Mouse (Mus musculus): ENCODE results near the gene Arpc1b.
"Not testable (repeated sequence)": the region's sequence is repeated elsewhere in the genome, so short reads cannot be mapped to it uniquely, and the experiment has no call there.

Gene Arpc1b

GRCm38 (mm10) chr5:145114606-145115473 lies 825 bp downstream of the Arpc1b start:
- DNase-seq (ENCODE audit: low spot score), result peak; percentile 60

- DNase-seq (ENCODE audit: low spot score), result no peak
These were observed 1.7 kb downstream of the Arpc1b start for GRCm38 (mm10) chr5:145115736-145116135.

DNA sequence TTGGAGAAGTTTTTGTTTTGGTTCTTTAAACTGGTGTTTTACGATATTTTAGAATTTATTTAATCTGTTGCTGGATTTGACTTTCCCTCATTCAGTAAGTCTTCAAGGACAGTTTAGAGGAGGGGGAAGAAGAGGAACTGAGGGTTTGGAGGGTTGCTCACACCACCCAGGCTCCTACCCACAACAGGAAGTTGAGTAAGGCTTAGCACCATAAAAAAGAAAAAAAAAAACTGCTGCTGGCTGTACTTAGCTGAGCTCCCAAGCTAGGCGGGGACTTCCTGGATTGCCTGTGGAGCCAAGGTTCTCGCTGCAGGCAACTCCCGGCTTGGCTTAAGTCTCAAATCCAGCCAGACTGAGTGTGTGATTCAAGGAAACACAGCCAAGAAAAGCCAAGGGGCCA lies 2.3 kb downstream of the Arpc1b start:
- no peak for DNase-seq (ENCODE audit: low spot score)

- DNase-seq (ENCODE audit: low spot score), result peak; percentile 63
These were observed 2.9 kb downstream of the Arpc1b start for GRCm38 (mm10) chr5:145116916-145117315.

DNA sequence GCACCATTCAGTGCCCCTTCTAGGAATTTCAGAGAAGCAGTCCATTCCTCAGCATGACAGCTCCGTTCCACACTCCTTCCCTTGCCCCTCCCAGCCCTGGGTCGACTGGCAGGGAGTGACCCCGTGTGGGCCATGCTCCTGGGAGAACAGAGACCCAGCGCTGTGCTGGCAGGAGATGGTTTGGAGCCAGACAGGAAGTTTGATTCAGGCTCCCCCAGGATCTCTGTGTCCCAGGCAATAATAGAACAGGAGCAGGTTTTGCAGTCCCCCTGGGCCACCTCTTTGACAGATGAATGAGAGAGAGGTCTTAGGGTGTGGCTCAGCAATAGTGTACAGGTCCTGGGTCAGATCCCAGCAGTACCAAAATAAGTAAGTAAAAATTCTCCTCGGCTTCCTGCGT lies 4.0 kb downstream of the Arpc1b start:
- DNase-seq (ENCODE audit: low spot score), result no peak

DNA sequence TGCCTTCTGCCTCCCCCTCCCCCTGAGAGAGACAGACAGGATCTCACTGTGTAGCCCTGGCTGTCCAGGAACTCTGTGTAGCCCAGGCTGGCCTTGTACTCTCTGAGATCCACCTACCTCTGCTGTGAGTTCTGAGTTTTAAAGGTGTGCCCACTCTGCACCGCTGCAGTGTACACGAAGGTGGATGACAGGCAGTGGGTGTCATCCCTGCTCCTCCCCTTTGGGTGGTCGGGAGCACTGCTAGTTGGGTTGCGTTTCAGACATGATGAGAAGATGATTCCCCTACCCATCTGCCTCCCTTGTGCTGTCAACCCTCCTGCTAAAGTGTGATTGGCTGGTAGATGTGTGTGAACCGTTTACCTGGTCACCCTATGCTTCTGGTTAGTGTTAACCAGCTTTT lies 4.4 kb downstream of the Arpc1b start:
- no peak for DNase-seq (ENCODE audit: low spot score)

- no peak for DNase-seq (ENCODE audit: low spot score)
These were observed 5.4 kb downstream of the Arpc1b start for GRCm38 (mm10) chr5:145119385-145119784.

- no peak for DNase-seq (ENCODE audit: low spot score)
These were observed 6.9 kb downstream of the Arpc1b start for GRCm38 (mm10) chr5:145120921-145121320.

GRCm38 (mm10) chr5:145123396-145123795 lies 9.4 kb downstream of the Arpc1b start:
- no peak for DNase-seq (ENCODE audit: low spot score)

GRCm38 (mm10) chr5:145126580-145126979 lies 12.6 kb downstream of the Arpc1b start:
- no peak for DNase-seq (ENCODE audit: low spot score)

DNA sequence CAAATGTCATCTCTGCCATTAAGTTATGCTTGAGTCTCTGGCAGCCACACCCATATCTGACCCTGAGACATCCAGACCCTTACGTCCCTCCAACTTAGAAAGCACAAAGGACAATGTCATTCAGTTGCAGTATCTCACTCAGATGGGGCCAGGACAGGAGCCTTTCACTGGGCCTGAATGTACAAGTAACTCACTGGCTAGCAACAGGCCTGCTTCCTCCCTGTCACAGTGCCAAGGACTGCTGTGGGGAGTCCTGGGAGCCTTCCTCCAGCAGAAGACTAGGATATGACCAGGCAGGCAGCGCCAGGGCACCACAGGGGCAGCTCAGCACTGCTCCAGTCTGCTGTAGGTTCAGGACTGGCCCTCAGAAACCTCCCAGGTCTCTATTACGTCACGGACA lies 15.1 kb downstream of the Arpc1b start:
- DNase-seq (ENCODE audit: low spot score), result no peak

GRCm38 (mm10) chr5:145129773-145130172 lies 15.8 kb downstream of the Arpc1b start:
- DNase-seq (ENCODE audit: low spot score), result not testable (repeated sequence)

- peak; percentile 63 for DNase-seq (ENCODE audit: low spot score)
These were observed 16.2 kb downstream of the Arpc1b start for GRCm38 (mm10) chr5:145130191-145130590.

DNA sequence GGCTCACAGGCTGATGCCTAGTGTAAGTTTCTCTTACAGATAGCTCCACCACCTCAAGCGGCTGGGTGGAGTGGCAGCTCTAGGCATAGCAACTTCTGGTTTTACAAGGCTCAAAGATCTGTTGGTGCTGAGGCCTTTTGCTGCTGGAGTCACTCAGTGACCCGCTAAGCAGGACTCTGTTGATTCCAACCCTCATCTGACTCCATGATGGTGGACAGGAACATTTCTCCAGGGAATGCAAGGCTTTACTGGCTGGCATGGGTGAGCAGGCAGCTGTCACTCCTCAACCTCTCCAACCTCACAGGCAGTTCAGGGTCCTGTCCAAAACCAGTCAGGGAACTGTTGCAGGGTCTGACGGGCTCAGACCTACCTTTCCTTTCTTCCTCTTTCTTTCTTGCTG lies 17.0 kb downstream of the Arpc1b start:
- DNase-seq (ENCODE audit: low spot score), result no peak

DNA sequence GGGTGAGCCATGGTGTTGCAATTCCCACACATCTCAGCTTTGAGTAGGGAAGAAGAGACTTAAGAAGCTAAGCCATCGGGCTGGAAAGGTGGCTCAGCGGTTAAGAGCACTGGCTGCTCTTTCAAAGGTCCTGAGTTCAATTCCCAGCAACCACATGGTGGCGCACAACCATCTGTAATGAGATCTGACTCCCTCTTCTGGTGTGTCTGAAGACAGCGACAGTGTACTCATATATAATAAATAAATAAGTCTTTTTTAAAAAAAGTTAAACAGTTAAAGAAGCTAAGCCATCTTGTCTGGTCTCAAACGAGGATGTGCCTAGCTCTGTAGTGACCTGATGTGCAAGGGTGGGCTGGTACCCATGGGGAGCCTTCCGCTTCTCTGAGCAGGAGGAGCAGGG lies 19.3 kb downstream of the Arpc1b start:
- DNase-seq (ENCODE audit: low spot score), result not testable (repeated sequence)

DNA sequence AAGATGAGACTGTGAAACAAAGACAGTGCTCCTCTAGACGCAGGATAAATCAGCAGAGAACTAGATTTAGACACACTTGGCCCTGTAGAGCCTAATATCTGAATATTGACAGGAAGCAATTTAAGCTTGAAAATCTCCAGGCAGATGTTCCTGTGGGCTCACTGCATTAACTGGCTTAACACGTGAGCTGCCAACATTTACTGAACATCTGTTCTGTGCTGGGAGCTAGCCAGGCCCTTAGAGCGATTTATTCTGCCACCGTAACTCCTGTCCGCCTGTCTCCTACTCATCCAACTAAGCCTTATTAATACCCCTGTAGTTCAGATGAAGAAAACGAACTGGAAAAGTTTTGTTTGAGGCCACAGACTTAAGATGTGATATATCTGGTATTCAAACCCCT lies 24.8 kb downstream of the Arpc1b start:
- DNase-seq (ENCODE audit: low spot score), result no peak

- DNase-seq (ENCODE audit: low spot score), result peak; percentile 96
These were observed 25.8 kb downstream of the Arpc1b start, which contains the start of the genes Pdap1 and Bud31 for GRCm38 (mm10) chr5:145139571-145140519. Gene Pdap1, minus strand, starts transcription at chr5:145140238. Gene Bud31, plus strand, starts transcription at chr5:145140362.

DNA sequence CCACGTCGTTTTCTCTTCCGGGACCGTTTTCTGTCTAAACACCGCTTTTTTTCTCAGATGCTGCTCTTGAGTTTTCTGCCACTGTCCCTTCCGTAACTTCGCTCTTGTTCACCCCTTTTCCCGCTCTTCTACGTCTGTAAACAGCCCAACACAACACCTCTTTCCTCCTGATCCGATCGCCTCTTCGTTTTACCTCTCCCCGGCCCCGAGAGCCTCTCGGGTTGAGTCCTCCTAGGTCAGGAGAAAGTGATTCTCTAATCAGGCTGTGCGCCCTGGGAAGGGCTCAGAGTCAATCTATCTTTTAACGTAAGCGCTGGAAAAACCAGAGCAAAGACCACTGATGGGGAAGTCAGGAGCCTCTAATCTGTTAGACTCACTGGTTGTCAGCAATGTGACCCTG lies 26.6 kb downstream of the Arpc1b start:
- no peak for DNase-seq (ENCODE audit: low spot score)

DNA sequence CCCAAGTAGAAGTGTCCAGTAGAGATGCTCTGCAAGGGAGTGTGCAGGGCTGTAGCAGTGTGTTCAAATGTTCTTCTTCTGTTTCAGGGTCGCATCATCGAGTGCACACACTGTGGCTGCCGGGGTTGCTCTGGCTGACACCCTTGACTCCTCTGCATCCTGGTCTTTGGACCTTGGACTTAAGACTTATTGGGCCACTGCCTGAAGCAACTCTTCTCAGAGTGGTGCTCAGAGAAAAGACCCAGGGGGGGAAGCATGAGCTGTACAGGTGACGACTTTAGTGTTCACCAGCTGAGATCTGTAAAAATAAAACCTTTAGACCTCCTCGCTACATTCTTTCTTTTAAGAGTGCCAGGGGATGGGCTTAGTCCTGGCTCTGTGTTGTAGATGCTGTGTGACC lies 33.7 kb downstream of the Arpc1b start:
- no peak for DNase-seq (ENCODE audit: low spot score)

GRCm38 (mm10) chr5:145149294-145149693 lies 35.3 kb downstream of the Arpc1b start:
- no peak for DNase-seq (ENCODE audit: low spot score)

- DNase-seq (ENCODE audit: low spot score), result no peak
These were observed 38.7 kb downstream of the Arpc1b start for GRCm38 (mm10) chr5:145152690-145153089.

DNA sequence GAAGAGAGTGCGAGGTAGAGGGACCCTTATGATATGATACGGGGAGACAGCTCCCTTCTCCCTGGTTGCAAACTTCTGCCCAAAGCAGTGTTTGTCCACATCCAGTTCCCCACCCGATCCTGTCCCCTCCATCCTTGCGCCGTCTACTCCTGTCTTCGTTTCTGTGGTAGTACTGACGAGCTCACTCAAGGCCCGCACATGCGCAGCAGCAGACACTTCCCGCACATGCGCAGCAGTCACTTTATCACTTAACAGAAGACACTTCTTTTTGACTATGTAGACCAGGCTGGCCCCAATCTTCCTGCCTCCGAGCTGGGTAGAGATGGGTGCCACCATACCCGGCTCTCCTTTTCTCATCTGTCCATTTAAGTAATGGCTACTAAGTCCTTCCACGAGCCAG lies 47.3 kb downstream of the Arpc1b start:
- DNase-seq (ENCODE audit: low spot score), result no peak

- no peak for DNase-seq (ENCODE audit: low spot score)
These were observed 50.7 kb downstream of the Arpc1b start for GRCm38 (mm10) chr5:145164710-145165109.

Measured in layer of hippocampus, adult 11-12 months (tissue).